Mouse (Mus musculus): ENCODE measurements around the gene Hist1h4j. TPM values are rescaled to one million over a fixed set of nuclear protein-coding genes. Genes with fewer than 3 reads are reported as not detected.

Hist1h4j gene
- total and polyA plus RNA-seq, 3 experiments: 1.8 to 936 (median 27.8) TPM

GRCm38 (mm10) chr13:21710031-21710711 is 24.7 kb upstream of the Hist1h4j start (continued):
- TF ChIP-seq NELFE (IDR thresholded peaks at IDR 0.05; ENCODE audit: low read depth, low read length): peak; percentile 53; the same call in 1 of the 2 replicates
- no peak for TF ChIP-seq MXI1 (IDR thresholded peaks at IDR 0.05; ENCODE audit: low read depth, low read length)
- TF ChIP-seq ZC3H11A (IDR thresholded peaks at IDR 0.05; ENCODE audit: low read depth, low read length): no peak
- TF ChIP-seq POLR2AphosphoS2 (IDR thresholded peaks at IDR 0.05; ENCODE audit: low read depth, low read length): no peak
- TF ChIP-seq POLR2A (IDR thresholded peaks at IDR 0.05; ENCODE audit: low read depth, low read length): peak; percentile 57
- TF ChIP-seq MYC (IDR thresholded peaks at IDR 0.05; ENCODE audit: low read depth, low read length): 0 out of 2 replicates have a peak, but pooled peaks have one; percentile 26
- TF ChIP-seq ZNF384 (IDR thresholded peaks at IDR 0.05; ENCODE audit: low read depth, low read length): no peak
- TF ChIP-seq USF1 (IDR thresholded peaks at IDR 0.05; ENCODE audit: low read depth, low read length): no peak
- no peak for TF ChIP-seq USF2 (conservative IDR thresholded peaks at IDR 0.05; ENCODE audit: low read depth, low read length)
- TF ChIP-seq CHD1 (IDR thresholded peaks at IDR 0.05; ENCODE audit: low read depth, low read length): no peak
- no peak for TF ChIP-seq PAX5 (IDR thresholded peaks at IDR 0.05; ENCODE audit: low read length)
- no peak for TF ChIP-seq ZMIZ1 (IDR thresholded peaks at IDR 0.05; ENCODE audit: low read depth, low read length)
- TF ChIP-seq MAFK (IDR thresholded peaks at IDR 0.05; ENCODE audit: insufficient replicate concordance, low read length): peak; percentile 88
- TF ChIP-seq TCF12 (IDR thresholded peaks at IDR 0.05; ENCODE audit: low read depth, low read length): peak; percentile 57; the same call in 1 of the 2 replicates
- TF ChIP-seq MEF2A (IDR thresholded peaks at IDR 0.05; ENCODE audit: borderline replicate concordance, low read depth, low read length): no peak
- no peak for TF ChIP-seq ETS1 (conservative IDR thresholded peaks at IDR 0.05; ENCODE audit: low read depth, low read length)
- no peak for TF ChIP-seq CHD2 (IDR thresholded peaks at IDR 0.05; ENCODE audit: low read length)
- TF ChIP-seq TBP (conservative IDR thresholded peaks at IDR 0.05; ENCODE audit: low read depth, low read length): peak; percentile 98
- no peak for TF ChIP-seq SIN3A (IDR thresholded peaks at IDR 0.05; ENCODE audit: low read length)

DNA sequence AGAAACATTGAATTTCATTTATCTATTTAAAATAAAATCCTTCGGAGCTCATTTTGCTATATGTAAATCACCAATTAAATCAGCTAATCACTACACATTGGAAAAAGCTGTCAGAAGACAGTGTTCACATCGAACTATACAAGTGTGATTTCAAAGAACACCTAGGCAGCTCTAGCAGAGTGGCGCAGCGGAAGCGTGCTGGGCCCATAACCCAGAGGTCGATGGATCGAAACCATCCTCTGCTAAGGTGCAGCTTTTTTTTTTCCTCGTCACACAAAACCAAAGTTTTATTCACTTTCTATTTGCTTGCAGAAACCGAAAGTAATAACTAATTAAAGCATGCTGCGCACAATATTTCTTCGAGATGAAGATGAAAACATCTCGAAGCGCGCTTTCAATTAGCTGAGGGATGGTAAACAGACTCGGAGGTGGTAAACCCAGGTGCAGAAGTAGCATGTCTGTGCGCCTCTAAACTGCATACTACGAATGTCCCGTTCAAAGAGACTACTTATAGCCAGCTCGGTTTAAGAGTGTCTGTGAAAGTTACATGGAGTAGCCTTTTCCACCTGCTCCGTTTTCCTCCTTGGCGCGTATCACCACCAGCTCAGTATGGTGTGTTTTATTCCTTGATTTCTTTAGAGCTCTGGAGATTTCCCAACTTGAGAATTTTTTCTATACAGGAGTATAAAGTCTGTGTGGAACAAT is 23.9 kb upstream of the Hist1h4j start:
- Histone ChIP-seq H3K4me1 (ENCODE audit: control insufficient read depth in 1 of 2, insufficient read depth in 2 of 2) (peaks cover 8 to 20% of the 10 kb centered on the region in 2 experiments; a peak in 3 of 4 replicates), H3K4me3 (replicated peaks in 1 of 3; ENCODE audit: low read depth in 2 of 3, low read length in 2 of 3, poor library complexity in 1 of 3) (peak overlapping the region; percentile 67 to 71 (median 70)), H3K27ac (ENCODE audit: insufficient read depth, low read depth) (no peak overlapping the region; the same call in 1 of the 2 replicates), H3K27me3 (replicated peaks) (peaks cover 3% of the 10 kb centered on the region), H3K9ac (ENCODE audit: insufficient read depth, low read depth) (peak overlapping the region; percentile 80), H3K4me2 (ENCODE audit: insufficient read depth, low read depth, poor library complexity, severe bottlenecking) (peak overlapping the region; percentile 99), H3K79me2 (replicated peaks; ENCODE audit: control insufficient read depth, extremely low read depth, insufficient read depth, poor library complexity, severe bottlenecking) (no peaks in the 10 kb centered on the region), H3K36me3 (replicated peaks in 1 of 2; ENCODE audit: control insufficient read depth in 1 of 2, insufficient read depth in 1 of 2, low read length in 1 of 2) (no peaks in the 10 kb centered on the region), H3K9me3 (replicated peaks; ENCODE audit: low read length) (no peaks in the 10 kb centered on the region)
- peak; percentile 8; the same call in 1 of the 2 replicates for TF ChIP-seq ZNF384 (IDR thresholded peaks at IDR 0.05; ENCODE audit: low read depth, low read length)
- no peak for TF ChIP-seq HCFC1 (IDR thresholded peaks at IDR 0.05; ENCODE audit: low read depth, low read length)
- no peak for TF ChIP-seq BHLHE40 (IDR thresholded peaks at IDR 0.05; ENCODE audit: low read depth, low read length)
- no peak for TF ChIP-seq POLR2AphosphoS2 (IDR thresholded peaks at IDR 0.05; ENCODE audit: low read depth, low read length)
- TF ChIP-seq NRF1 (IDR thresholded peaks at IDR 0.05; ENCODE audit: low read depth, low read length): peak; percentile 66
- TF ChIP-seq TBP (conservative IDR thresholded peaks at IDR 0.05; ENCODE audit: low read depth, low read length): peak; percentile 99
- peak; percentile 33; the same call in 1 of the 2 replicates for TF ChIP-seq MAX (IDR thresholded peaks at IDR 0.05; ENCODE audit: low read length)
- TF ChIP-seq NELFE (IDR thresholded peaks at IDR 0.05; ENCODE audit: low read depth, low read length): no peak
- TF ChIP-seq ETS1 (conservative IDR thresholded peaks at IDR 0.05; ENCODE audit: low read depth, low read length): no peak
- TF ChIP-seq MXI1 (IDR thresholded peaks at IDR 0.05; ENCODE audit: low read depth, low read length): no peak
- no peak for TF ChIP-seq MAZ (IDR thresholded peaks at IDR 0.05; ENCODE audit: low read depth, low read length)
- peak; percentile 43; the same call in 1 of the 2 replicates for TF ChIP-seq IRF4 (IDR thresholded peaks at IDR 0.05; ENCODE audit: low read depth, low read length)
- no peak for TF ChIP-seq KAT2A (IDR thresholded peaks at IDR 0.05; ENCODE audit: insufficient replicate concordance, low read length)
- TF ChIP-seq TCF12 (IDR thresholded peaks at IDR 0.05; ENCODE audit: low read depth, low read length): no peak
- TF ChIP-seq SMC3 (IDR thresholded peaks at IDR 0.05; ENCODE audit: low read depth, low read length): no peak
- no peak for TF ChIP-seq ZMIZ1 (IDR thresholded peaks at IDR 0.05; ENCODE audit: low read depth, low read length)
- no peak for TF ChIP-seq GABPA (IDR thresholded peaks at IDR 0.05; ENCODE audit: insufficient replicate concordance, low read depth, low read length)
- peak; percentile 94 for TF ChIP-seq ELF1 (IDR thresholded peaks at IDR 0.05; ENCODE audit: low read depth, low read length)
- TF ChIP-seq JUN (IDR thresholded peaks at IDR 0.05; ENCODE audit: insufficient read depth, low read depth, low read length): no peak
- TF ChIP-seq CHD1 (IDR thresholded peaks at IDR 0.05; ENCODE audit: low read depth, low read length): no peak
- TF ChIP-seq EP300 (IDR thresholded peaks at IDR 0.05; ENCODE audit: low read length): no peak
- peak; percentile 92 for TF ChIP-seq MAFK (IDR thresholded peaks at IDR 0.05; ENCODE audit: insufficient replicate concordance, low read length)
- TF ChIP-seq SIN3A (IDR thresholded peaks at IDR 0.05; ENCODE audit: low read length): no peak
- TF ChIP-seq E2F4 (IDR thresholded peaks at IDR 0.05; ENCODE audit: insufficient replicate concordance, low read depth, low read length): no peak; the same call in 1 of the 2 replicates
- in situ Hi-C loops (cut with MboI; ENCODE audit: low pct_ligation_motif_present, low pct_unique_long_range_greater_than_20kb, low sequenced_read_pairs): loop anchor here (25.0 kb wide), 2 partner anchors 226 to 324 kb away; partner anchors contain the start of gene Zfp184
- DNase-seq (ENCODE audit: extremely low read depth): peak; percentile 78
- dilution Hi-C loops (cut with MboI; ENCODE audit: extremely low pct_ligation_motif_present, extremely low pct_unique_long_range_greater_than_20kb, low sequenced_read_pairs): no loop called here

Measured in CH12.LX (cell line).